Mouse (Mus musculus) CD4-positive, CD25-positive, alpha-beta regulatory T cell, adult 4 months (primary cell): Measurements from ENCODE around the gene Coro2b. TPM values are rescaled to one million over a fixed set of nuclear protein-coding genes. Genes with fewer than 3 reads are reported as not detected.
"Not testable (repeated sequence)": the region's sequence is repeated elsewhere in the genome, so short reads cannot be mapped to it uniquely, and the experiment has no call there.

ENCODE experiments used
- ATAC-seq: one replicate; pipeline ENCODE4 v1.8.0; 2017
- polyA plus RNA-seq, 2 experiments: library from polyadenylated mRNA; unstranded; fragments of 100-300 nt; shearing (Covaris generic); gene quantifications; one replicate each; pipeline ENCODE4 v1.2.1; 2017

Gene Coro2b
- polyA plus RNA-seq, 2 experiments from 2014 or later: 2.7 to 3.6 TPM

GRCm38 (mm10) chr9:62470398-62470797, 66.4 kb downstream of the Coro2b start:
- peak; percentile 47 for ATAC-seq

- no peak for ATAC-seq
Measured at GRCm38 (mm10) chr9:62469696-62470095, 67.1 kb downstream of the Coro2b start.

- no peak for ATAC-seq
Measured at GRCm38 (mm10) chr9:62469143-62469542, 67.7 kb downstream of the Coro2b start.

- no peak for ATAC-seq
Measured at GRCm38 (mm10) chr9:62467413-62467784, 69.4 kb downstream of the Coro2b start.

- no peak for ATAC-seq
Measured at GRCm38 (mm10) chr9:62466742-62467412, 70.0 kb downstream of the Coro2b start.

- ATAC-seq: no peak
Measured at GRCm38 (mm10) chr9:62466053-62466452, 70.8 kb downstream of the Coro2b start.

GRCm38 (mm10) chr9:62464727-62465126, 72.1 kb downstream of the Coro2b start:
- ATAC-seq: no peak

- no peak for ATAC-seq
Measured at GRCm38 (mm10) chr9:62461766-62462165, 75.1 kb downstream of the Coro2b start.

GRCm38 (mm10) chr9:62461095-62461494, 75.7 kb downstream of the Coro2b start:
- no peak for ATAC-seq

- no peak for ATAC-seq
Measured at GRCm38 (mm10) chr9:62460086-62460485, 76.8 kb downstream of the Coro2b start.

- no peak for ATAC-seq
Measured at GRCm38 (mm10) chr9:62458457-62458856, 78.4 kb downstream of the Coro2b start.

- no peak for ATAC-seq
Measured at GRCm38 (mm10) chr9:62456015-62456414, 80.8 kb downstream of the Coro2b start.

- no peak for ATAC-seq
Measured at GRCm38 (mm10) chr9:62455210-62455969, 81.5 kb downstream of the Coro2b start.

GRCm38 (mm10) chr9:62452373-62452993, 84.4 kb downstream of the Coro2b start:
- no peak for ATAC-seq

GRCm38 (mm10) chr9:62451585-62452372, 85.1 kb downstream of the Coro2b start:
- ATAC-seq: no peak

GRCm38 (mm10) chr9:62450862-62451261, 86.0 kb downstream of the Coro2b start:
- no peak for ATAC-seq

GRCm38 (mm10) chr9:62450355-62450754, 86.5 kb downstream of the Coro2b start:
- ATAC-seq: no peak

GRCm38 (mm10) chr9:62447337-62447736, 89.5 kb downstream of the Coro2b start:
- ATAC-seq: not testable (repeated sequence)

GRCm38 (mm10) chr9:62438755-62439101, 98.1 kb downstream of the Coro2b start:
- ATAC-seq: no peak

- ATAC-seq: no peak
Measured at GRCm38 (mm10) chr9:62438085-62438754, 98.6 kb downstream of the Coro2b start.

GRCm38 (mm10) chr9:62437446-62437845, 99.4 kb downstream of the Coro2b start:
- no peak for ATAC-seq

GRCm38 (mm10) chr9:62435613-62436318, 101.1 kb downstream of the Coro2b start:
- ATAC-seq: no peak
